Mouse (Mus musculus): ENCODE data around the gene Rpl12.
A peak's percentile ranks its signal among the peaks of the same experiment; 100 is the strongest.

- peak; percentile 68 for TF ChIP-seq CTCF (IDR thresholded peaks at IDR 0.05; ENCODE audit: low read depth)
- TF ChIP-seq EP300 (IDR thresholded peaks at IDR 0.05; ENCODE audit: low read depth) = no peak
These were observed 28.9 kb downstream of the Rpl12 start for GRCm38 (mm10) chr2:32990167-32990832.

Data from liver, embryonic 14.5 days (tissue).